In the genomic region with DNA sequence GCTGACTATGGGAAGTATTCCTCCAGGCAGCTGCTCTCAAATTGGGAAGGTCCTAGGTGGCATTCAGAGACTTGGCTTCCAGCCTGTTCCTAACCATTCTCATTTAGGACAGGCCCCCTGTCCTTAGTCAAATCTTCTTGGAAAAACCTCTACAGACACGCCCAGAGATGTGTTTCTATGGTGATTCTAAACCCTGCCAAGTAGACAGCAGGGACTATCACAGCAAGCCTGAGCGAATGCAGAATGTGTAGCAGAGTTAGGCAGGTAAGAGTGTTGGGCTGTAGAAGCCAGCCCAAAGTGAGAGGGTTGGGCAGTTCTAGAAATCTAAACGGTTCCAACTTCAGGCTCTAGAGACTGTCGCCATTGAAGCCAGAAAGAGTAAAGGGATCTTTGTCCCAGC, we compare ENCODE assay signal across 19 mouse cellular contexts.
A peak's percentile ranks its signal among the peaks of the same experiment; 100 is the strongest.
DNase-seq lines count a peak whose midpoint lies in the region; TF ChIP-seq lines count a peak whose summit lies in the region.
"Had no signal": no experiment of that assay in that cellular context is flagged by ENCODE, and none has a peak within 500 bp of the region (broad histone marks: within the 10 kb centered on the region; RNA-seq: fewer than 3 reads in every experiment).

No protein-coding gene starts in this region.

- H3K27ac ChIP-seq in layer of hippocampus, adult 2 months = peak overlapping the region; percentile 64; the same call in 1 of the 2 replicates
- H3K27ac ChIP-seq: embryonic facial prominence, embryonic 13.5 days; forebrain, embryonic 13.5 days; gastrocnemius, adult 2 months; heart, embryonic 10.5 days; hindbrain, embryonic 12.5 days had no signal

- H3K4me3 ChIP-seq in layer of hippocampus, adult 2 months = no peak overlapping the region
- H3K4me3 ChIP-seq: embryonic facial prominence, embryonic 13.5 days; forebrain, embryonic 13.5 days; gastrocnemius, adult 2 months; heart, embryonic 10.5 days; hindbrain, embryonic 12.5 days had no signal

- TF ChIP-seq CTCF in layer of hippocampus, adult 2 months (conservative IDR thresholded peaks at IDR 0.05) = no peak

- peak; percentile 54 for DNase-seq in cerebellum, adult 11-12 months
- DNase-seq in cerebellum, adult 11 months = no peak
- DNase-seq in layer of hippocampus, adult 2 months (ENCODE audit: low spot score in 2 of 2) = no peak
- no peak for DNase-seq in layer of hippocampus, postnatal 10 days (ENCODE audit: low spot score in 2 of 2)
- DNase-seq in cerebellum, adult 9-10 months = peak; percentile 72
- peak; percentile 54 to 59 for DNase-seq in cerebellum, postnatal 25 days
- DNase-seq in adrenal gland, adult 2 months = no peak
- DNase-seq in adipocyte (ENCODE audit: low spot score) = no peak
- DNase-seq: adrenal gland, adult 8-10 months; gastrocnemius, adult 2 months; gastrocnemius, postnatal 25 days; heart, adult 11 months; heart, postnatal 10 days; heart, postnatal 4 days; kidney, adult 8-10 months had no signal

Comparison
In these comparisons a context has a peak if more than half of its experiments do, and no peak if none do; other contexts are left out.
1. DNase-seq: peak in cerebellum, adult 11-12 months (single experiment), cerebellum, adult 9-10 months (single experiment) and cerebellum, postnatal 25 days (2 of 2); none in cerebellum, adult 11 months (single experiment), layer of hippocampus, adult 2 months (0 of 2), layer of hippocampus, postnatal 10 days (0 of 2), adrenal gland, adult 2 months (single experiment) and adipocyte (single experiment).